Mouse (Mus musculus) hindbrain, postnatal 0 days (tissue): Measurements from ENCODE around the gene Vps11. TPM values are rescaled to one million over a fixed set of nuclear protein-coding genes. Genes with fewer than 3 reads are reported as not detected.

ENCODE experiments used
- ATAC-seq: fragments of 200-750 bp; cut with Nextera tagmentation; 2 replicates; pipeline ENCODE4 v1.8.0; 2017; ENCODE audit warnings: mild to moderate bottlenecking, moderate TSS enrichment, moderate library complexity
- DNase-seq: peaks from one replicate; pipeline ENCODE4 v3.0.0-alpha.2; 2015; ENCODE audit warnings: low spot score
- H3K27ac ChIP-seq: fragments of 300-500 bp; sonication (generic); 2 replicates; pipeline ENCODE4 v1.5.1; 2014; ENCODE audit warnings: mild to moderate bottlenecking
- H3K27me3 ChIP-seq: fragments of 300-500 bp; sonication (generic); 2 replicates; pipeline ENCODE4 v1.6.1; 2014; ENCODE audit warnings: low read length, mixed read lengths; ENCODE audit not compliant: insufficient read depth
- H3K36me3 ChIP-seq: fragments of 300-500 bp; sonication (generic); 2 replicates; pipeline ENCODE4 v1.6.1; 2014; ENCODE audit warnings: low read length, mixed read lengths; ENCODE audit not compliant: insufficient read depth
- H3K4me1 ChIP-seq: fragments of 300-500 bp; sonication (generic); 2 replicates; pipeline ENCODE4 v1.6.1; 2014; ENCODE audit warnings: antibody characterized with exemption, low read length, mixed read lengths; ENCODE audit not compliant: insufficient read depth
- H3K4me2 ChIP-seq: fragments of 300-500 bp; sonication (generic); 2 replicates; pipeline ENCODE4 v1.6.1; 2014; ENCODE audit warnings: low read depth, mild to moderate bottlenecking, low read length, moderate library complexity, mixed read lengths
- H3K4me3 ChIP-seq: fragments of 300-500 bp; sonication (generic); 2 replicates; pipeline ENCODE4 v1.5.1; 2014; ENCODE audit warnings: low read length
- H3K9ac ChIP-seq: fragments of 300-500 bp; sonication (generic); replicated peaks from 2 replicates; pipeline ENCODE4 v1.6.1; 2014; ENCODE audit warnings: mild to moderate bottlenecking, low read length, moderate library complexity, mixed read lengths
- H3K9me3 ChIP-seq: fragments of 300-500 bp; sonication (generic); 2 replicates; pipeline ENCODE4 v1.6.1; 2016; ENCODE audit warnings: low read length, mixed read lengths
- CTCF ChIP-seq: IDR thresholded peaks from 2 replicates; pipeline ENCODE4 v1.5.1; 2016; ENCODE audit warnings: antibody characterized with exemption, control low read depth, low read depth
- WGBS: fragments of 180-500 bp; shearing (Covaris S2); extraction: QIAGEN DNeasy Blood & Tissue Kit; methylation state at CpG from one replicate; pipeline ENCODE4 v1.1.7; 2014; 5-methylcytosine and 5-hydroxymethylcytosine counted together
- polyA plus RNA-seq: library from polyadenylated mRNA; unstranded; fragments of >200 nt; fragmentation: Nextera tagmentation; extraction: Ambion mirVana; gene quantifications from 2 replicates; pipeline ENCODE4 v1.2.1, GENCODE M21; 2015
- total RNA-seq: library from RNA; depleted of rRNA; stranded (reverse); fragments of >200 nt; gene quantifications from 2 replicates; pipeline ENCODE4 v1.2.3, GENCODE M21; 2014

Gene Vps11
- total and polyA plus RNA-seq, 2 experiments from 2014 or later, result 39.9 to 53.2 TPM

GRCm38 (mm10) chr9:44401081-44401480, 39.6 kb upstream of the Vps11 start:
- Histone ChIP-seq H3K27ac (no peak overlapping the region), H3K4me1 (no peaks in the 10 kb centered on the region; the same call in 1 of the 2 replicates), H3K27me3 (no peaks in the 10 kb centered on the region), H3K9ac (no peak overlapping the region), H3K36me3 (peaks cover 47% of the 10 kb centered on the region), H3K4me2 (no peak overlapping the region), H3K4me3 (no peak overlapping the region), H3K9me3 (no peaks in the 10 kb centered on the region)
- ATAC-seq (no peak), DNase-seq (no peak)
- 82% methylated on average over 4 of the region's 4 CpGs for WGBS
- no peak for TF ChIP-seq CTCF

GRCm38 (mm10) chr9:44399795-44400114, 38.3 kb upstream of the Vps11 start:
- H3K36me3 ChIP-seq, result peaks cover 42% of the 10 kb centered on the region
- H3K4me3 ChIP-seq, result no peak overlapping the region
- ATAC-seq (no peak), DNase-seq (no peak)
- 88% methylated on average over 6 of the region's 6 CpGs for WGBS
- no peak overlapping the region for H3K27ac ChIP-seq
- no peak overlapping the region for H3K4me2 ChIP-seq
- no peak for TF ChIP-seq CTCF
- H3K4me1 ChIP-seq, result no peaks in the 10 kb centered on the region
- no peak overlapping the region for H3K9ac ChIP-seq
- H3K27me3 ChIP-seq, result no peaks in the 10 kb centered on the region
- no peaks in the 10 kb centered on the region for H3K9me3 ChIP-seq

GRCm38 (mm10) chr9:44399114-44399794, 37.8 kb upstream of the Vps11 start:
- peaks cover 38% of the 10 kb centered on the region for H3K36me3 ChIP-seq
- TF ChIP-seq CTCF, result no peak
- 0 out of 2 replicates have a peak overlapping the region, but pooled peaks have one; percentile 11 for H3K27ac ChIP-seq
- H3K4me1 ChIP-seq, result no peaks in the 10 kb centered on the region
- H3K4me3 ChIP-seq, result 0 out of 2 replicates have a peak overlapping the region, but pooled peaks have one; percentile 2
- H3K9ac ChIP-seq, result no peak overlapping the region
- no peaks in the 10 kb centered on the region for H3K27me3 ChIP-seq
- no peak for ATAC-seq
- no peaks in the 10 kb centered on the region for H3K9me3 ChIP-seq
- WGBS, result 77% methylated on average over 13 of the region's 13 CpGs
- no peak for DNase-seq
- peak overlapping the region; percentile 95 for H3K4me2 ChIP-seq

DNA sequence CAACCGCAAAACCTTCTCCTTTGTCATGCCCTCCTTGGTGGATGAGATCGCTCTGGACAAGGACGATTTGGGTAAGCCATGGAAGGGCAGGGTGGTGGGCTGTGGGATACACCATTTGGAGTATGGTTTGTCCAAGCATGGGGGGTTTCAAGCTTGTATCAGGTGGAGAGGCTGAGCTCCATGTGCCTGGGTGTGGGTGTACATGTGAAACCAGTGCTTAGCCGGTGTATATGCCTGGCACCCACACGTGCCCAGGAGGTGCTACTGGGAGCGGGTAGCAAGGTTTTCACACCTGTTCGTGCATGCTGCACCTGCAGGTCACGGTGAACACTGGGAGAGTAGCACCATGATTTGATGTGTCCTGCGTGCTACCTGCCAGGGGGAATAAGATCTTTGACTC, 37.1 kb upstream of the Vps11 start:
- DNase-seq (no peak), ATAC-seq (no peak)
- Histone ChIP-seq H3K27ac (peak overlapping the region; percentile 85; the same call in 1 of the 2 replicates), H3K4me3 (no peak overlapping the region), H3K9me3 (no peaks in the 10 kb centered on the region), H3K9ac (no peak overlapping the region), H3K36me3 (peaks cover 31% of the 10 kb centered on the region), H3K4me1 (no peaks in the 10 kb centered on the region), H3K4me2 (peak overlapping the region; percentile 95), H3K27me3 (no peaks in the 10 kb centered on the region)
- no peak for TF ChIP-seq CTCF
- WGBS, result 80% methylated on average over 9 of the region's 9 CpGs

- H3K4me2 ChIP-seq, result peak overlapping the region; percentile 95
- H3K4me3 ChIP-seq, result peak overlapping the region; percentile 74
- DNase-seq (peak; percentile 25), ATAC-seq (no peak)
- 13% methylated on average over 4 of the region's 4 CpGs for WGBS
- H3K36me3 ChIP-seq, result peaks cover 27% of the 10 kb centered on the region
- H3K9me3 ChIP-seq, result no peaks in the 10 kb centered on the region
- no peaks in the 10 kb centered on the region for H3K4me1 ChIP-seq
- peak; percentile 10; the same call in 1 of the 2 replicates for TF ChIP-seq CTCF
- H3K27ac ChIP-seq, result peak overlapping the region; percentile 85; the same call in 1 of the 2 replicates
- H3K9ac ChIP-seq, result no peak overlapping the region
- no peaks in the 10 kb centered on the region for H3K27me3 ChIP-seq
These were observed 36.6 kb upstream of the Vps11 start for GRCm38 (mm10) chr9:44398087-44398486.

GRCm38 (mm10) chr9:44396684-44397411, 35.4 kb upstream of the Vps11 start, which contains the start of gene Slc37a4:
Gene Slc37a4, plus strand, starts transcription at chr9:44396852.
- H3K4me3 ChIP-seq, result peak within 1 kb of the TSS; percentile 74
- peak; percentile 97 for DNase-seq
- peak; percentile 38 for TF ChIP-seq CTCF
- peak within 1 kb of the TSS; percentile 81 for H3K9ac ChIP-seq
- ATAC-seq, result peak; percentile 98
- no peaks in the 10 kb centered on the region for H3K27me3 ChIP-seq
- H3K27ac ChIP-seq, result peak within 1 kb of the TSS; percentile 85
- peak within 1 kb of the TSS; percentile 95 for H3K4me2 ChIP-seq
- H3K36me3 ChIP-seq, result peaks cover 17% of the 10 kb centered on the region
- no peaks in the 10 kb centered on the region for H3K4me1 ChIP-seq
- no peaks in the 10 kb centered on the region for H3K9me3 ChIP-seq
- WGBS, result under 1% methylated on average over 43 of the region's 43 CpGs
